Mouse (Mus musculus) G1E (cell line): ENCODE data around the gene Sp6.

Experiments used
- CTCF ChIP-seq: IDR thresholded peaks from 2 replicates; pipeline ENCODE4 v1.5.1; 2012; ENCODE audit warnings: low read depth, low read length, inconsistent platforms, mixed read lengths
- GATA1 ChIP-seq: IDR thresholded peaks from 2 replicates; pipeline ENCODE4 v1.6.1; 2012; ENCODE audit warnings: borderline replicate concordance, low read length, inconsistent platforms, mixed read lengths
- TAL1 ChIP-seq: conservative IDR thresholded peaks from 2 replicates; pipeline ENCODE4 v1.6.1; 2012; ENCODE audit warnings: low read depth, low read length, inconsistent platforms, mixed read lengths

DNA sequence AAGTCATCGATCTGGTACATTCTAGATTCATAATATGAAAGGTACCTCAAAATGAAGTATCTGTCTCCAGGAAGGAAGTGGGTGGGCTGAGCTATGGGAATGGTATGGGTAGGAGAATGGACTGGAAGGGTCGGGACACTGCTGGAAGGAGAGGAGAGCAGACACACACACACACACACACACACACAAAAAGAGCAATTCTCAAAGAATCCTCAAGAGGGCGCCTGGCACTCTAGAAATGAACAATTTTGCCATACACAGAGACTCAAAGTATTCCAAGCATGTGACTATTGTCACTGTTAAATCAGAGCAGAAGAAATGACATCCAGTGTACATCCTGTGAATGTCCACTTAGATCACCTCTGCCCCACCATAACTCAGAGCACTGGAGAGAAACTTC, 59.3 kb downstream of the Sp6 start:
- TF ChIP-seq GATA1 (no peak), CTCF (peak; percentile 34; the same call in 1 of the 2 replicates), TAL1 (no peak)
